Comparison of ENCODE assay signal across 13 mouse cellular contexts in the genomic region with DNA sequence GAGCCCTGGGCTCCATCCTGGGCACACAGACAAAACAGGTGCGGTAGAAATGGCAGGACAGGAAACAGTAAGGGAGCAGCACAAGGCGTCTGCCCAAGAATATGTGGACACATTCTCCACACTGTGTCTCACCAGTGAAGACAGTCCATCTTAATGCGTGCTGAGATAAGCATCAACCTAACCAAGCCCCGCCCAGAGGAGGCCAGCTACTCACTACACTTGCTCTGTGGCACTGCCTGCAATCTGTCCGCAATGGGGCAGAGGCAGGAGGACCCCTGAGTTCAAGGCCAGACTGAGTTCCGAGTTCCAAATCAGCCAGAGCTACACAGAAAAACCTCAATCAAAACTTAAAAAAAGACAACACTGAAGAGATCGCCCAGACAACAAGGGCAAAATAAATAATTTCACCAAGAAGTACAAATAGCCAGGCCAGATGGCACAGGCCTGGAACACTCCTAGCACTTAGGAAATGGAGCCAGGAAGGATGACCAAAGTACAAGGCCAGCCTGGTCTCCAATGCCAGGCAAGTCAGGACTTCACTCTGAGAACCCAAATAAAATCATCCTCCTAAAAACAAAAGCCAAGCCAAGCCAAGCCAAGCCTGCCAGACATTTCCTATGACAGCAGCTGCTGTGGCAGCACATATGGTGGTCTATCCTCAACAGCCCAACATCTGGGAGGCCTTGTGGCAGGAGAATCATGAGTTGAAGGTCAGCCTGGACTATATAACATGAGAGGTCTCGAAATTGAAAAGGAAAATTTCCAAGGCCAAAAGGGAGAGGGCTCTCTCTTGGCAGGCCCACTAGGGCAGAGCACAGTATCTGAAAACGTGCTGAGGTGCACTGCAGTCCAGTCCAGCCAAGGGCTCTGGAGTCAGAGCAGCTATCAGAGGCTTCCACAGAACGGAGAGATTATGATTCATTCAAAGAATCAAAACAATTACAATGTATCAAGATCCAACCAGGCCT. TPM values are rescaled to one million over a fixed set of nuclear protein-coding genes. Genes with fewer than 3 reads are reported as not detected.
DNase-seq lines count a peak whose midpoint lies in the region; ATAC-seq lines count a peak whose summit lies in the region.
"Had no signal": no experiment of that assay in that cellular context is flagged by ENCODE, and none has a peak within 500 bp of the region (broad histone marks: within the 10 kb centered on the region; RNA-seq: fewer than 3 reads in every experiment).

No protein-coding gene starts in this region.

- no peaks in the 10 kb centered on the region for H3K9me3 ChIP-seq in heart, embryonic 15.5 days (replicated peaks)
- H3K9me3 ChIP-seq in midbrain, embryonic 11.5 days (ENCODE audit: control insufficient read depth, low read length), result no peaks in the 10 kb centered on the region
- no peaks in the 10 kb centered on the region for H3K9me3 ChIP-seq in midbrain, embryonic 15.5 days
- H3K9me3 ChIP-seq in limb, embryonic 15.5 days, result no peaks in the 10 kb centered on the region
- no peaks in the 10 kb centered on the region for H3K9me3 ChIP-seq in forebrain, embryonic 14.5 days (replicated peaks; ENCODE audit: control insufficient read depth, low read length)
- H3K9me3 ChIP-seq: hindbrain, embryonic 10.5 days; limb, embryonic 13.5 days had no signal

- no peak overlapping the region for H3K9ac ChIP-seq in heart, embryonic 15.5 days
- no peak overlapping the region for H3K9ac ChIP-seq in midbrain, embryonic 11.5 days (ENCODE audit: low read length)
- H3K9ac ChIP-seq in midbrain, embryonic 15.5 days, result no peak overlapping the region
- no peak overlapping the region for H3K9ac ChIP-seq in limb, embryonic 15.5 days
- no peak overlapping the region for H3K9ac ChIP-seq in forebrain, embryonic 14.5 days (ENCODE audit: low read length)
- H3K9ac ChIP-seq: forebrain, postnatal 0 days; limb, embryonic 13.5 days had no signal

- no peak overlapping the region for H3K4me2 ChIP-seq in heart, embryonic 15.5 days
- H3K4me2 ChIP-seq in midbrain, embryonic 11.5 days, result no peak overlapping the region
- H3K4me2 ChIP-seq in midbrain, embryonic 15.5 days, result no peak overlapping the region
- no peak overlapping the region for H3K4me2 ChIP-seq in limb, embryonic 15.5 days
- H3K4me2 ChIP-seq in forebrain, embryonic 14.5 days (ENCODE audit: low read length), result no peak overlapping the region
- H3K4me2 ChIP-seq: limb, embryonic 13.5 days had no signal

- ATAC-seq in heart, embryonic 15.5 days (replicated peaks; ENCODE audit: insufficient number of reproducible peaks, insufficient read depth, low FRiP score, low read depth), result no peak
- ATAC-seq in midbrain, embryonic 11.5 days (ENCODE audit: low FRiP score), result no peak
- ATAC-seq in midbrain, embryonic 15.5 days (replicated peaks), result no peak
- no peak for ATAC-seq in limb, embryonic 15.5 days (ENCODE audit: insufficient number of reproducible peaks, low FRiP score, low TSS enrichment, low read depth)
- ATAC-seq in forebrain, embryonic 14.5 days, result no peak
- ATAC-seq in erythroblast, adult 5-6 weeks (replicated peaks; ENCODE audit: low FRiP score, poor library complexity, severe bottlenecking), result no peak
- ATAC-seq: activated CD4-positive, CD25-positive, alpha-beta regulatory T cell, adult 4 months; forebrain, postnatal 0 days had no signal

- peaks cover 34% of the 10 kb centered on the region for H3K4me1 ChIP-seq in heart, embryonic 15.5 days (replicated peaks)
- H3K4me1 ChIP-seq in midbrain, embryonic 11.5 days (ENCODE audit: control insufficient read depth, insufficient read depth, low read length), result no peaks in the 10 kb centered on the region
- H3K4me1 ChIP-seq in midbrain, embryonic 15.5 days, result peaks cover 7% of the 10 kb centered on the region
- peaks cover 26% of the 10 kb centered on the region for H3K4me1 ChIP-seq in limb, embryonic 15.5 days
- no peaks in the 10 kb centered on the region for H3K4me1 ChIP-seq in forebrain, embryonic 14.5 days (ENCODE audit: control insufficient read depth, insufficient read depth, low read length)

- H3K27me3 ChIP-seq in heart, embryonic 15.5 days, result no peaks in the 10 kb centered on the region
- no peaks in the 10 kb centered on the region for H3K27me3 ChIP-seq in midbrain, embryonic 11.5 days (ENCODE audit: control insufficient read depth, insufficient read depth, low read length)
- no peaks in the 10 kb centered on the region for H3K27me3 ChIP-seq in midbrain, embryonic 15.5 days (replicated peaks)
- no peaks in the 10 kb centered on the region for H3K27me3 ChIP-seq in limb, embryonic 15.5 days
- H3K27me3 ChIP-seq in forebrain, embryonic 14.5 days (replicated peaks; ENCODE audit: control insufficient read depth, insufficient read depth, low read length), result no peaks in the 10 kb centered on the region
- H3K27me3 ChIP-seq: limb, embryonic 13.5 days had no signal

- no peaks in the 10 kb centered on the region for H3K36me3 ChIP-seq in heart, embryonic 15.5 days
- no peaks in the 10 kb centered on the region for H3K36me3 ChIP-seq in midbrain, embryonic 11.5 days (ENCODE audit: control insufficient read depth, insufficient read depth, low read length)
- H3K36me3 ChIP-seq in midbrain, embryonic 15.5 days (replicated peaks), result no peaks in the 10 kb centered on the region
- H3K36me3 ChIP-seq in limb, embryonic 15.5 days, result no peaks in the 10 kb centered on the region
- no peaks in the 10 kb centered on the region for H3K36me3 ChIP-seq in forebrain, embryonic 14.5 days (ENCODE audit: control insufficient read depth, insufficient read depth, low read length)
- H3K36me3 ChIP-seq: hindbrain, embryonic 10.5 days; limb, embryonic 13.5 days had no signal

- no peak for DNase-seq in heart, postnatal 4 days
- peak; percentile 60 for DNase-seq in midbrain, embryonic 11.5 days (ENCODE audit: low spot score, missing footprints)
- peak; percentile 80 for DNase-seq in brain, adult 2 months (ENCODE audit: low read depth, low spot score)
- no peak for DNase-seq in forebrain, embryonic 14.5 days (ENCODE audit: low spot score)
- DNase-seq: forebrain, postnatal 0 days; thymus, postnatal 4 days had no signal

- H3K4me3 ChIP-seq in heart, embryonic 15.5 days, result no peak overlapping the region
- H3K4me3 ChIP-seq in midbrain, embryonic 11.5 days (ENCODE audit: low read depth, low read length), result no peak overlapping the region
- no peak overlapping the region for H3K4me3 ChIP-seq in midbrain, embryonic 15.5 days
- H3K4me3 ChIP-seq in limb, embryonic 15.5 days, result no peak overlapping the region
- H3K4me3 ChIP-seq in forebrain, embryonic 14.5 days (ENCODE audit: low read depth, low read length), result no peak overlapping the region
- H3K4me3 ChIP-seq: hindbrain, embryonic 10.5 days; limb, embryonic 13.5 days had no signal

- H3K27ac ChIP-seq in heart, embryonic 15.5 days, result peak overlapping the region; percentile 66
- H3K27ac ChIP-seq in midbrain, embryonic 11.5 days (ENCODE audit: low read depth, low read length), result no peak overlapping the region
- no peak overlapping the region for H3K27ac ChIP-seq in midbrain, embryonic 15.5 days
- H3K27ac ChIP-seq in limb, embryonic 15.5 days, result 0 out of 2 replicates have a peak overlapping the region, but pooled peaks have one; percentile 11
- H3K27ac ChIP-seq in forebrain, embryonic 14.5 days (ENCODE audit: low read depth, low read length), result no peak overlapping the region
- H3K27ac ChIP-seq: hindbrain, embryonic 10.5 days had no signal

- 68% methylated on average over 10 of the region's 10 CpGs for WGBS in heart, embryonic 15.5 days
- WGBS in midbrain, embryonic 11.5 days, result 85% methylated on average over 10 of the region's 10 CpGs
- 87% methylated on average over 10 of the region's 10 CpGs for WGBS in midbrain, embryonic 15.5 days
- 75% methylated on average over 10 of the region's 10 CpGs for WGBS in limb, embryonic 15.5 days
- 89% methylated on average over 10 of the region's 10 CpGs for WGBS in forebrain, embryonic 14.5 days

RNA-seq across cellular contexts. Expression of a gene that starts 15.4 kb away (rescaled TPM):
- 11.9 and 14.1 TPM in 2 replicates for polyA plus RNA-seq in heart, embryonic 15.5 days (2015; fragmentation: Nextera tagmentation; extraction: Ambion mirVana)
- 100 to 1,000 TPM; 104 to 107 TPM for total RNA-seq in heart, postnatal 4 days (2021)
- 8.7 and 10.9 TPM in 2 replicates for polyA plus RNA-seq in midbrain, embryonic 11.5 days (2014; fragmentation: Nextera tagmentation; extraction: Ambion mirVana)
- polyA plus RNA-seq in midbrain, embryonic 15.5 days (2015; fragmentation: Nextera tagmentation; extraction: Ambion mirVana), result 10.9 and 11.4 TPM in 2 replicates
- polyA plus RNA-seq in limb, embryonic 15.5 days (2015; fragmentation: Nextera tagmentation; extraction: Ambion mirVana), result 16.4 and 17.0 TPM in 2 replicates
- polyA plus RNA-seq in forebrain, embryonic 14.5 days (2014; fragmentation: Nextera tagmentation; extraction: Ambion mirVana), result 9.8 and 10.2 TPM in 2 replicates
- 63.8 and 80.7 TPM in 2 replicates for total RNA-seq in erythroblast, adult 5-6 weeks (2015; ENCODE audit: low replicate concordance)
- total RNA-seq in erythroblast, adult 5-6 weeks (2017; ENCODE audit: low replicate concordance), result 193 and 216 TPM in 2 replicates

RNA-seq across cellular contexts. Expression of a gene that starts 32.9 kb away (rescaled TPM):
- 186 and 202 TPM in 2 replicates for polyA plus RNA-seq in heart, embryonic 15.5 days (2015; fragmentation: Nextera tagmentation; extraction: Ambion mirVana)
- total RNA-seq in heart, postnatal 4 days (2021), result 100 to 1,000 TPM in 1 of 2 experiments, 10 to 100 TPM in 1; 94.2 to 102 TPM
- polyA plus RNA-seq in midbrain, embryonic 11.5 days (2014; fragmentation: Nextera tagmentation; extraction: Ambion mirVana), result 358 and 416 TPM in 2 replicates
- polyA plus RNA-seq in midbrain, embryonic 15.5 days (2015; fragmentation: Nextera tagmentation; extraction: Ambion mirVana), result 204 and 212 TPM in 2 replicates
- polyA plus RNA-seq in limb, embryonic 15.5 days (2015; fragmentation: Nextera tagmentation; extraction: Ambion mirVana), result 270 and 277 TPM in 2 replicates
- 301 and 338 TPM in 2 replicates for polyA plus RNA-seq in forebrain, embryonic 14.5 days (2014; fragmentation: Nextera tagmentation; extraction: Ambion mirVana)
- 20.6 and 60.0 TPM in 2 replicates for total RNA-seq in erythroblast, adult 5-6 weeks (2015; ENCODE audit: low replicate concordance)
- total RNA-seq in erythroblast, adult 5-6 weeks (2017; ENCODE audit: low replicate concordance), result 43.8 and 51.5 TPM in 2 replicates

RNA-seq across cellular contexts. Expression of a gene that starts 51.2 kb away (rescaled TPM):
- polyA plus RNA-seq in heart, embryonic 15.5 days (2015; fragmentation: Nextera tagmentation; extraction: Ambion mirVana), result 3.0 and 3.8 TPM in 2 replicates
- 10 to 100 TPM; 20.7 to 21.9 TPM for total RNA-seq in heart, postnatal 4 days (2021)
- 4.9 TPM in 2 replicates for polyA plus RNA-seq in midbrain, embryonic 11.5 days (2014; fragmentation: Nextera tagmentation; extraction: Ambion mirVana)
- 7.0 and 7.1 TPM in 2 replicates for polyA plus RNA-seq in midbrain, embryonic 15.5 days (2015; fragmentation: Nextera tagmentation; extraction: Ambion mirVana)
- 4.5 and 5.7 TPM in 2 replicates for polyA plus RNA-seq in limb, embryonic 15.5 days (2015; fragmentation: Nextera tagmentation; extraction: Ambion mirVana)
- 4.3 and 5.3 TPM in 2 replicates for polyA plus RNA-seq in forebrain, embryonic 14.5 days (2014; fragmentation: Nextera tagmentation; extraction: Ambion mirVana)
- 3.3 and 4.4 TPM in 2 replicates for total RNA-seq in erythroblast, adult 5-6 weeks (2015; ENCODE audit: low replicate concordance)
- 4.3 and 5.4 TPM in 2 replicates for total RNA-seq in erythroblast, adult 5-6 weeks (2017; ENCODE audit: low replicate concordance)

Comparison
In these comparisons a context has a peak if more than half of its experiments do, and no peak if none do; other contexts are left out.
1. H3K27ac ChIP-seq: peak in heart, embryonic 15.5 days (single experiment) and limb, embryonic 15.5 days (single experiment); none in midbrain, embryonic 11.5 days (single experiment), midbrain, embryonic 15.5 days (single experiment) and forebrain, embryonic 14.5 days (single experiment).
2. DNase-seq: peak in midbrain, embryonic 11.5 days (single experiment) and brain, adult 2 months (single experiment); none in heart, postnatal 4 days (single experiment) and forebrain, embryonic 14.5 days (single experiment).